Mouse (Mus musculus) megakaryocyte-erythroid progenitor cell, adult 5 weeks (primary cell): ENCODE results near the gene Unc13a. TPM values are rescaled to one million over a fixed set of nuclear protein-coding genes. Genes with fewer than 3 reads are reported as not detected.

Experiments
- polyA plus RNA-seq: library from polyadenylated mRNA; stranded (reverse); fragments of >175 nt; gene quantifications from 2 replicates; pipeline ENCODE4 v1.2.3, GENCODE M21; 2012

Unc13a gene
- 0.64 and 1.7 TPM in 2 replicates for polyA plus RNA-seq

GRCm38 (mm10) chr8:71671549-71671965, at the start of gene Unc13a:
TSS of gene Unc13a (minus strand) at chr8:71671757.

DNA sequence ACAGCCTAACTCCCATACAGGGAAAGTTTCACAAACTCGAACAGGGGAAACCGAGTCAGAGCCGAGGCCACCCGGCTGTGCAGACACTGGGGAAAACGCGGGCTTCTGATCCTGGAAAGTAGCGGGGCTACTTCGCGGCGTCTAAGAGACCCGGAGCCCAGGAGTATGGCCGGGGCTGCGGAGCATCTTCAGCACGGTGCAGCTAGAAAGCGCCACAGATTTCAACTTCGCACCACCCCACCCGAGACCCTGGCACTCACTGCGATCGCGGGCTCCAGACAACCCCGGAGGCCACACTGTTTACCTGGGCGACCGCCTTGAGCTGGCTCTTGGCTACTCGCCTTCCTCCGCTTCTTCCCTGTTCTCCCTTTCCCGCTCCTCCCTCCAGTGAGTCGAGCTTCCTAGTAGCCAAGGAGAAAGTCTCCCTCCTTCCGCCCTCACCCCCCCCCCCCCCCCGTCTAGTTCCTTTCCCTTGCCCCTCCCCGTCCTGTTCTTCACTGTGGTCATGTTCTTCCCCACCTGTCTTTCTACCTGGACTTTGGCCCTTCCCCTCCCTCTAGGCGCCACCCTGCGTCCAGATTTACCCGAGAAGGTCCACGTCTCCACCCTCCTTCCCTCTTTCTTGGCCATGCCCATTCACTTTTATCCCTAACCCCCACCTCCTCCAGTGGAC, 30.0 kb upstream of the Unc13a start, which contains the start of gene B3gnt3:
B3gnt3 (minus strand) TSS at position 376 of the 673 bp plus-strand sequence.

DNA sequence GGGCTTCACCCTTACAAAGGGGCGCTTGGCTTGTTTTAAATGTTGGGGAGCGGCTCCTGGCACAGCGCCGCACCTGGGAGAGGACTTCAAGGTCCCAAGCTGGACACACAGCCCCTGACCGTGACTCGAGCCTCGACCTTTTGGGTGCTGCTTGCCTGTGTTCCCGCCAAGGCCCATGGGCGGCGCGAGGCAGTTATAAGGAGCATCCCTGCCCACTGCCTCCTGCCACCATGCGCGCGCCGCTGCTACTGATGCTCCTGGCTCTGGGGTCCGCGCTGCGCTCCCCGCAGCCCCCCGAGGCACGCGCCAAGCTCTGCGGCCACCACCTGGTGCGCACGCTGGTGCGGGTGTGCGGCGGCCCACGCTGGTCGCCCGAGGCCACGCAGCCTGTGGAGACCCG, 17.5 kb upstream of the Unc13a start, which contains the start of gene Insl3:
Insl3 (plus strand) TSS at position 187 of the 400 bp plus-strand sequence.

GRCm38 (mm10) chr8:71676020-71676741, 4.6 kb upstream of the Unc13a start, which contains the start of gene Jak3:
TSS of gene Jak3 (plus strand) at chr8:71676296.

DNA sequence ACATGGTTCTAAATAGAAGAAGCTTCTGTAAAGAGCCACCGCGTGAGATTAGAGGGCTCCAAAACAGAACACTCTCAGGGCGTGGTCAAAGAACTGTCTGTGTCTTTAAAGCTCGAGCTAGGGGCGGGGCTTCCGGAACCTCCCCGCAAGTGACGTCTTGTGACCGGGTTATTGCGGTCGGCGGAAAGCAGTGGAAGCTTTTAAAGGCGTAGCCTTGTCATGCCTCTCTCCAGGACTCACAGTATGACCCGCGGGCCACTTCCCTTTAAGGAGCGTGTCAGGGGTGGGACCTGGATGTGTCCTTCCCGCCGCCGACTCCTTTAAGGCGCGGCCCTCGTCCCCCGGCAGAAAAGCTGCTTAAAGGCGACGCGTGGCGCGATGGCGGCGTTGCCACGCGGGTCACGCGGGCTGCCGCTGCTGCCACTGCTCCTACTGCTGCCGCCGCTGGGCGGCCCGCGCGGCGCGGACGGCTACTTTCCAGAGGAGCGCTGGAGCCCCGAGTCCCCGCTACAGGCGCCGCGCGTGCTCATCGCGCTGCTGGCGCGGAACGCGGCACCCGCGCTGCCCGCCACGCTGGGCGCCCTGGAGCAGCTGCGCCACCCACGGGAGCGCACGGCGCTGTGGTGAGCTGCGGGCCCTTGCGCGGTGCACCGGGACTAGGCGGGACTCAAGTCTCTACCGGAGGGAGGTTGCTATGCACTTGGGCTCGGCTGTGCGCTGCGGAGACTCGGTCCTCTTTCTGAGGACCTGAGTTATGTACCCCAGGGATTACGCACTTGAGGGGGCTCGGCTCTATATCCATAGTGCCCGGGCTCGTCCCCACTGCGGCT, 60.5 kb downstream of the Unc13a start, which contains the start of gene Colgalt1:
Colgalt1 (plus strand) TSS at position 177 of the 830 bp plus-strand sequence.

GRCm38 (mm10) chr8:71597451-71597850, 74.1 kb downstream of the Unc13a start, which contains the start of gene Fam129c:
TSS of gene Fam129c (plus strand) at chr8:71597648.

GRCm38 (mm10) chr8:71591471-71592373, 79.8 kb downstream of the Unc13a start, which contains the start of gene Pgls:
TSS of gene Pgls (plus strand) at chr8:71592176.

Other genes starting within 250 kb of the Unc13a start
- gene Abhd8, start 208.1 kb downstream of the Unc13a start, polyA plus RNA-seq, result 39.6 and 48.5 TPM in 2 replicates
- 195 and 205 TPM in 2 replicates for gene Mrpl34, start 206.8 kb downstream of the Unc13a start, polyA plus RNA-seq
- 224 and 225 TPM in 2 replicates for gene Dda1, start 202.6 kb downstream of the Unc13a start, polyA plus RNA-seq
- 10.6 and 17.2 TPM in 2 replicates for gene Ano8, start 185.8 kb downstream of the Unc13a start, polyA plus RNA-seq
- gene Gtpbp3, start 183.7 kb downstream of the Unc13a start, polyA plus RNA-seq, result 34.8 and 36.4 TPM in 2 replicates
- gene Plvap, start 160.0 kb downstream of the Unc13a start, polyA plus RNA-seq, result 12.9 and 16.5 TPM in 2 replicates
- gene Ccdc194, start 146.0 kb downstream of the Unc13a start, polyA plus RNA-seq, result not detected in 2 replicates
- 250 and 257 TPM in 2 replicates for gene Bst2, start 134.3 kb downstream of the Unc13a start, polyA plus RNA-seq
- 174 and 201 TPM in 2 replicates for gene Mvb12a, start 128.8 kb downstream of the Unc13a start, polyA plus RNA-seq
- gene Tmem221, start 112.9 kb downstream of the Unc13a start, polyA plus RNA-seq, result 0.32 and 0.37 TPM in 2 replicates
- not detected in 2 replicates for gene Nxnl1, start 105.2 kb downstream of the Unc13a start, polyA plus RNA-seq
- 12.6 and 18.3 TPM in 2 replicates for gene Slc27a1, start 102.9 kb downstream of the Unc13a start, polyA plus RNA-seq
- 408 and 426 TPM in 2 replicates for gene Pgls, start 79.6 kb downstream of the Unc13a start, polyA plus RNA-seq
- gene Fam129c, start 74.1 kb downstream of the Unc13a start, polyA plus RNA-seq, result 14.0 and 18.2 TPM in 2 replicates
- gene Colgalt1, start 60.8 kb downstream of the Unc13a start, polyA plus RNA-seq, result 59.2 and 64.3 TPM in 2 replicates
- 93.6 and 114 TPM in 2 replicates for gene Jak3, start 4.5 kb upstream of the Unc13a start, polyA plus RNA-seq
- gene Insl3, start 17.5 kb upstream of the Unc13a start, polyA plus RNA-seq, result 49.6 and 68.7 TPM in 2 replicates
- 0.76 and 1.4 TPM in 2 replicates for gene B3gnt3, start 30.0 kb upstream of the Unc13a start, polyA plus RNA-seq
- 421 and 422 TPM in 2 replicates for gene Fcho1, start 54.0 kb upstream of the Unc13a start, polyA plus RNA-seq
- gene Zfp709, start 210.3 kb upstream of the Unc13a start, polyA plus RNA-seq, result 0.29 and 0.89 TPM in 2 replicates
- 0.11 and 0.16 TPM in 2 replicates for gene Zfp882, start 236.9 kb upstream of the Unc13a start, polyA plus RNA-seq
- 0.65 and 1.5 TPM in 2 replicates for gene Zfp617, start 236.9 kb upstream of the Unc13a start, polyA plus RNA-seq